Mouse (Mus musculus): ENCODE results near the gene Kdm5b.

DNA sequence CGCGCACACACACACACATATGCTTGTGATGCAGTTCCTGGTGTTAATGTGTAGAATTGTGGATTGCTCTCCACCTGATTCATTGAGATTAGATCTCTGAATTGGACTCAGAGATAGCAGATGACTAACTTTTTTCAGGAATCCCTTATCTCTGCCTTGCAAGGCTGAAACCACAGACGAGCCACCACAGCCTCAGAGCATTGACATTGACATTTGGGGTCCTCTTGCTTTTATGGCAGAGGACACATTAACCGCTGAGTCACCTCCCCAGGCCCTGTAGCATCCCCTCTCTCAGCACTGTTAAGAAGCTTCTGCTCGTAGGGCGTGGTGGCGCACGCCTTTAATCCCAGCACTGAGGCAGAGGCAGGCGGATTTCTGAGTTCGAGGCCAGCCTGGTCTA lies 69.5 kb downstream of the Kdm5b start:
- TF ChIP-seq CTCF (IDR thresholded peaks at IDR 0.05; ENCODE audit: low read depth) (no peak), EP300 (optimal IDR thresholded peaks at IDR 0.05) (no peak)
